Mouse (Mus musculus): ENCODE measurements around the gene Commd2. TPM values are rescaled to one million over a fixed set of nuclear protein-coding genes. Genes with fewer than 3 reads are reported as not detected.

Commd2 gene
- polyA plus RNA-seq, 1 experiment from 2014 or later, result 62.8 TPM

DNA sequence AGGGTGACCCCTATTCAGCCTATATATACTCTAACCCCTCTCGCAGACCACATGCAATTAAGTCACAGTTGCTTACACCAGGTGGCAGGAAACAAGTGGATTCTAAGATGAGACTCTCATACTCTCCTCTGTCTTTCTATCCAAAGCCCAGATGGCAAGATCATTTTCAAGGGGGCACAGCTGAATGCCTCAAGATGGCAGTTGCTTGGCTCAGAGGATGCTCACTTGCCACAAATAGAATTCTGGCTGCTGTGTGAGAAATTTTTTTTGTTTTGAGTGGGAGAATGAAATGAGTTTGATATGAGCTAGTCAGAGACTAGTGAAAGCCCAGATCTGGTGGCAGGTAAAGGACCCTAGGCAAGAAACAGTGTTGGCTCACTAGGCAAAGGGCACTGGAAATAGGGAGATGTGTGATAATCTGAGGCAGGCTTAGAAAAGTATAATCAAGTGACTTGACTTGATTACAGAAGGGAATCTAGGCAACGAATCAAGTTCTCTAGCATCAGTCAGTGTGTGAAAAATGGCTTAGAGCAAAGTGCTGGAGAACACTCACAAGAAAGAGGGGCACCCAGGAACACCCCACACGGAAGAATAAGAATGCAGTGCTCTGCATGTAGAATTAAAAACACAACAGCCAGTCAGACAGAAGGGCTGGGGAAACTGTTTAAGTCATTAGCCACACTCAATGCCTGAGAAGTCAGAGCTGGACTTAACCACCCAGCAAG is 16.6 kb downstream of the Commd2 start:
- H3K27me3 ChIP-seq (replicated peaks; ENCODE audit: control insufficient read depth, insufficient read depth, low read length), result no peaks in the 10 kb centered on the region
- no peak overlapping the region for H3K4me3 ChIP-seq (ENCODE audit: low read length)
- H3K4me2 ChIP-seq (ENCODE audit: low read length), result no peak overlapping the region
- no peaks in the 10 kb centered on the region for H3K4me1 ChIP-seq (ENCODE audit: control insufficient read depth, insufficient read depth, low read depth, low read length)
- 86% methylated on average over 3 of the region's 3 CpGs for WGBS
- no peaks in the 10 kb centered on the region for H3K9me3 ChIP-seq (ENCODE audit: control insufficient read depth, low read length)
- no peak for ATAC-seq
- H3K36me3 ChIP-seq (ENCODE audit: control insufficient read depth, insufficient read depth, low read length), result no peaks in the 10 kb centered on the region
- H3K27ac ChIP-seq (ENCODE audit: low read depth, low read length), result no peak overlapping the region
- H3K9ac ChIP-seq (ENCODE audit: low read depth, low read length), result no peak overlapping the region

DNA sequence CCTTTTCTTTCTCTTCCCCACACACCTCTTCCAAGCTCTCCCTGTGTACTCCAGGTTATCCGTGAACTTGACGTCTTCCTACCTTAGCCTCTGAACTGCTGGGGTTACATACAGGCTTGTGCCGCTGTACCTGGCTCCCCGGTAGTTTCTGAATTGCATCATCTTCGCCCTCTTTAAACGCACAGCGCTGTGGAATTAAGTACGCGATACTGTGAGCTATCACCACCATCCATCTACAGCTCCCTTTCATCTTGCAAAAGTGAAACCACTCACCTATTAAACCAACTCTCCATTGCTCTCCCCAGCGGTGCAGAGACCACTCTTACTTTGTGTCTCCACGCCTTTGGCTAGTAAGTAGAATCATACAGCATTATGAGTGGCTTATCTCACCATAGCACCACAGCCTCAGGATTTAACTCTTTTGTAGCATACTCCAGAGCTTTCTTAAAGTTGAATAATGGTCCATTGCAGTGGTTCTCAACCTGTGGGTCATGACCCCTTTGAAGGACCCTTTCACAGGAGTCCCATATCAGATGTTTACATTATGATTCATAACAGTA is 24.5 kb downstream of the Commd2 start:
- Histone ChIP-seq H3K27me3 (replicated peaks; ENCODE audit: control insufficient read depth, insufficient read depth, low read length) (no peaks in the 10 kb centered on the region), H3K36me3 (ENCODE audit: control insufficient read depth, insufficient read depth, low read length) (no peaks in the 10 kb centered on the region), H3K9me3 (ENCODE audit: control insufficient read depth, low read length) (no peaks in the 10 kb centered on the region), H3K4me3 (ENCODE audit: low read length) (no peak overlapping the region), H3K27ac (ENCODE audit: low read depth, low read length) (no peak overlapping the region), H3K4me2 (ENCODE audit: low read length) (no peak overlapping the region), H3K4me1 (ENCODE audit: control insufficient read depth, insufficient read depth, low read depth, low read length) (no peaks in the 10 kb centered on the region), H3K9ac (ENCODE audit: low read depth, low read length) (no peak overlapping the region)
- ATAC-seq, result no peak
- 85% methylated on average over 11 of the region's 11 CpGs for WGBS

DNA sequence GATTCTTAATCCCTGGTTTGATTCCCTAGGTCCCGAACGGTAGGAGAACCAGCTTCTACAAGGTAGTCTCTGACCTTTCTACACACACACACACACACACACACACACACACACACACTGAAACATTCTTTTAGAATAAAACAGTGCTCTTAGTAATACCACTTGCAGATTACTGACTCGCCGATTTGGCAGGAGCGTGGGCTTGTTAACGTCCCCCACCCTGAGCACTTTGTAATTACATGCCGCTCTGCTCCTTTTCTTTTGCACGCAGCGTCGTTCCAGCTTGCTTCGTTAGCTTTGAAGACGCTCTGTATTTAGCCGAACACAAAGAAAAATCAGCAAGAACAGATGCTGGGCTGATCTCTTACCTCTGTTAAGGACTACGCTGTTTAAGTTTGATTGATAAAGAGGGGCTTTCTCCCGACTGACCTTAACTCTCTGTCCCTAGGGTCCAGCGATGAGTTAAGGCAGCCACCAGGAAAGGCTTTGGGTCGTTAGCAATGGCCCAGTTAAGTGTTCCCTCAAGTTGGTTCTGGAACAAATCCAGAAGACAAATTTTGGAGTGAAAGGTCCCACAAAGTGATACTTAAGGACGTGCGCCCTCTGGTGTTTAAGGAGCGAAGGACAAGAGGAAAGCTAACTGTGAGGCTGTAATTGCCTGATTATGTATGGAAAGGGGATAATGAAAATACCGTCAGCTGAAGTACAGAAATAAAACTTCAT is 26.1 kb downstream of the Commd2 start:
- Histone ChIP-seq H3K9ac (ENCODE audit: low read depth, low read length) (peak overlapping the region; percentile 56), H3K27me3 (replicated peaks; ENCODE audit: control insufficient read depth, insufficient read depth, low read length) (no peaks in the 10 kb centered on the region), H3K9me3 (ENCODE audit: control insufficient read depth, low read length) (no peaks in the 10 kb centered on the region), H3K4me1 (ENCODE audit: control insufficient read depth, insufficient read depth, low read depth, low read length) (no peaks in the 10 kb centered on the region), H3K4me3 (ENCODE audit: low read length) (peak overlapping the region; percentile 41), H3K27ac (ENCODE audit: low read depth, low read length) (0 out of 2 replicates have a peak overlapping the region, but pooled peaks have one; percentile 23), H3K36me3 (ENCODE audit: control insufficient read depth, insufficient read depth, low read length) (no peaks in the 10 kb centered on the region), H3K4me2 (ENCODE audit: low read length) (peak overlapping the region; percentile 90)
- WGBS, result 11% methylated on average over 21 of the region's 21 CpGs
- ATAC-seq, result peak; percentile 89

DNA sequence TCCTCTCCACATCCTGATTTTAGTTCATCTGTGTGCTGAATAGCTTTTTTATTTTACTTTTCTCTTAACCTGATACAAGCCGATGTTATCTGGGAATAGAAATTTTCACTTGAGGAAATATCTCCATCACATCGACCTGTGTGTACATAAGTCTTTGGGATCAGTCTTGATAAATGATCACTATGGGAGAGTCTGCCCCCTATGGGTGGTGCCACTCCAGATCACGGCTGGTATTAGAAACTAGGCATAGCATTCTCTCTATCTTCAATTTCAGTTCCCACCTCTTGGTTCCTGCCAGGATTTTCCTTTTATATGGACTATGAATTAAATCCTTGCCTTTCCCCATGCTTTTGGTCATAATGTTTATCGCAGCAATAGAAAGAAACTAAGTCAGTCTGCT is 31.8 kb downstream of the Commd2 start:
- Histone ChIP-seq H3K27me3 (replicated peaks; ENCODE audit: control insufficient read depth, insufficient read depth, low read length) (no peaks in the 10 kb centered on the region), H3K27ac (ENCODE audit: low read depth, low read length) (no peak overlapping the region), H3K36me3 (ENCODE audit: control insufficient read depth, insufficient read depth, low read length) (no peaks in the 10 kb centered on the region), H3K4me3 (ENCODE audit: low read length) (no peak overlapping the region), H3K9me3 (ENCODE audit: control insufficient read depth, low read length) (no peaks in the 10 kb centered on the region), H3K9ac (ENCODE audit: low read depth, low read length) (no peak overlapping the region), H3K4me2 (ENCODE audit: low read length) (no peak overlapping the region), H3K4me1 (ENCODE audit: control insufficient read depth, insufficient read depth, low read depth, low read length) (no peaks in the 10 kb centered on the region)
- no peak for ATAC-seq
- 76% methylated on average over 4 of the region's 4 CpGs for WGBS

DNA sequence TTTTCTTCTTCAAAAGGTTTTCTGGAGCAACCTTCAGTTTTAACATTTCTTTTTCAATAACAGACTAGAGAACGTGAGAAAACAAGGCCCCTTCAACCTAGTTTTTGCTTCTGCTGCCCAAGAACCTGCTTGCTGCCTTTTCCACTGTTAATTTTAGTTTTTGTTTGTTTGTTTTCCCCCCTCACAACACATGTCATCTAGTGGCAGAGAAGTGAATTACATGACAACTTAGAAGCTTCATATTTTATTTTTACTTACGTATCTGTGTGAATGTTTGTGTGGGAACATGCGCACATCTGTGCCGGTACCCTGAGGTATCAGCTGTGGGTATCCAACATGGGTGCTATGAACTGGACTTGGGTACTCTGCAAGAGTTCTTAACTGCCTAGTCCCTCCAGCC is 35.9 kb downstream of the Commd2 start:
- no peaks in the 10 kb centered on the region for H3K27me3 ChIP-seq (replicated peaks; ENCODE audit: control insufficient read depth, insufficient read depth, low read length)
- H3K9me3 ChIP-seq (ENCODE audit: control insufficient read depth, low read length), result no peaks in the 10 kb centered on the region
- H3K4me3 ChIP-seq (ENCODE audit: low read length), result no peak overlapping the region
- no peak overlapping the region for H3K9ac ChIP-seq (ENCODE audit: low read depth, low read length)
- H3K4me2 ChIP-seq (ENCODE audit: low read length), result no peak overlapping the region
- no peaks in the 10 kb centered on the region for H3K36me3 ChIP-seq (ENCODE audit: control insufficient read depth, insufficient read depth, low read length)
- no peaks in the 10 kb centered on the region for H3K4me1 ChIP-seq (ENCODE audit: control insufficient read depth, insufficient read depth, low read depth, low read length)
- WGBS, result 93% methylated on average over 4 of the region's 4 CpGs
- no peak for ATAC-seq
- no peak overlapping the region for H3K27ac ChIP-seq (ENCODE audit: low read depth, low read length)

DNA sequence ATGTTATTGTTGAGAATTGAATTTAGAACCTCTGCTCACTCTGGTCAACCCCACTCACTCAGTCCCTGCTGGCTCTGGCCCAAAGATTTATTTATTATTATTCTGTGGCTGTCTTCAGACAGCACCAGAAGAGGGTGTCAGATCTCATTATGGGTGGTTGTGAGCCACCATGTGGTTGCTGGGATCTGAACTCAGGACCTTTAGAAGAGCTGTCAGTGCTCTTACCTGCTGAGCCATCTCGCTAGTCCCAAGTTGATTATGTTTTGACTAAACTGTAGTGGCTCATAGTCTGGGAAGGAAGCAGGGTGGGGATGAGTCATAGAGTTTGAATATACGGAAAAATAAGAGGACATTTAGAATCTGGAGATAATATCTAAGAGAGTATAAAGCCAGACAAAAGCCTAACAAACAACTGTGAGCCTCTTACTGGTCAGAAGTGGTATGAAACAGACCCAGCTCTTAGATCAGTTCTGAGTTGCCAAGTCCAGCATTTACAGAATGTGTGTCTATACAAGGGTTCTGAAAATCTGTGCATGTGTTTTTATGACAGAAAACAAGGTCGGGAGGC is 39.0 kb downstream of the Commd2 start:
- Histone ChIP-seq H3K36me3 (ENCODE audit: control insufficient read depth, insufficient read depth, low read length) (no peaks in the 10 kb centered on the region), H3K4me2 (ENCODE audit: low read length) (no peak overlapping the region), H3K4me1 (ENCODE audit: control insufficient read depth, insufficient read depth, low read depth, low read length) (no peaks in the 10 kb centered on the region), H3K27me3 (replicated peaks; ENCODE audit: control insufficient read depth, insufficient read depth, low read length) (no peaks in the 10 kb centered on the region), H3K9me3 (ENCODE audit: control insufficient read depth, low read length) (no peaks in the 10 kb centered on the region), H3K9ac (ENCODE audit: low read depth, low read length) (no peak overlapping the region), H3K27ac (ENCODE audit: low read depth, low read length) (no peak overlapping the region), H3K4me3 (ENCODE audit: low read length) (no peak overlapping the region)
- ATAC-seq, result no peak
- WGBS, result 86% methylated on average over 3 of the region's 3 CpGs

DNA sequence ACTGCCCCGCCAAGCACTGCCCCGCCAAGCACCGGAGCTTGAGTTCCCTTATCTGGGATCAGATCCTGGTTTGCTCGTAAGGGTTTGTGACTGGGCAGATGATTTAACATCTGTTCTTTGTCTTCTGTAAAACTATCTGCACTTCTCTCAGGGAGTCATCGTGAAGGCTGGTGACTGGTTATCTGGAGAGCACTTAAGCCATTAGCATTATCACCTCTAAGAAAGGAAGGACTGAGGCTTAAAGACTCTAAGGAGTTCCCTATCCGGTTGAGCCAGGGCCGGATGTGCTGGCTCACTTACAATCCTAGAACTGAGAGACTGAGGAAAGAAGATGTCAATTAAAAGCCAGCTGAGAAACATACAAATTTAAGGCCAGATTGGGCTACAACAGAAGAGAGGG is 39.7 kb downstream of the Commd2 start:
- H3K4me1 ChIP-seq (ENCODE audit: control insufficient read depth, insufficient read depth, low read depth, low read length), result no peaks in the 10 kb centered on the region
- no peak for ATAC-seq

DNA sequence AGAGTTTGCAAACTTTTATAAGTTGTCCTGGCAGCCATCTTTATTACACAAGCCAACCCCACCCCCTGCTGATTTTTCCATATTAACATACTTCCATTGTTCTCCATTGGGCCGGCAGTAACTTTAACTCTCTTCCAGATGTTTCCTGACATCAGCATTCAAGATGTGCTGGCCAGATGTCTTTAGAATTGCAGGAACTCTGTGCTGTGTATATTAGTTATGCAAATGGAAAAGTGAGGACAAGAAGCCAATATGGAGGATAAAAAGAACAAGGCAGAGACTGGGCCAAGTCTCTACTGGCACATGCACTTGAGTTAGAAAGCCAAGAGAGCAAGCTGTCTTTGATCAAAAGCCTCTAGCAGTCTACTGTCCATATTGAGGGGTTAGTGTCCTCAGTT is 46.9 kb downstream of the Commd2 start:
- H3K27ac ChIP-seq (ENCODE audit: low read depth, low read length), result no peak overlapping the region
- no peaks in the 10 kb centered on the region for H3K4me1 ChIP-seq (ENCODE audit: control insufficient read depth, insufficient read depth, low read depth, low read length)
- no peaks in the 10 kb centered on the region for H3K27me3 ChIP-seq (replicated peaks; ENCODE audit: control insufficient read depth, insufficient read depth, low read length)
- H3K4me2 ChIP-seq (ENCODE audit: low read length), result no peak overlapping the region
- H3K36me3 ChIP-seq (ENCODE audit: control insufficient read depth, insufficient read depth, low read length), result no peaks in the 10 kb centered on the region
- 47% methylated on average over 1 of the region's 1 CpGs for WGBS
- H3K9me3 ChIP-seq (ENCODE audit: control insufficient read depth, low read length), result no peaks in the 10 kb centered on the region
- no peak for ATAC-seq
- H3K9ac ChIP-seq (ENCODE audit: low read depth, low read length), result no peak overlapping the region
- no peak overlapping the region for H3K4me3 ChIP-seq (ENCODE audit: low read length)

More for the DNA sequence above, 39.7 kb downstream of the Commd2 start:
- Histone ChIP-seq H3K9ac (ENCODE audit: low read depth, low read length) (no peak overlapping the region), H3K9me3 (ENCODE audit: control insufficient read depth, low read length) (no peaks in the 10 kb centered on the region), H3K27me3 (replicated peaks; ENCODE audit: control insufficient read depth, insufficient read depth, low read length) (no peaks in the 10 kb centered on the region), H3K36me3 (ENCODE audit: control insufficient read depth, insufficient read depth, low read length) (no peaks in the 10 kb centered on the region), H3K4me3 (ENCODE audit: low read length) (no peak overlapping the region), H3K4me2 (ENCODE audit: low read length) (no peak overlapping the region), H3K27ac (ENCODE audit: low read depth, low read length) (no peak overlapping the region)
- WGBS, result 82% methylated on average over 7 of the region's 7 CpGs

Measured in hindbrain, embryonic 16.5 days (tissue).